Mouse (Mus musculus) heart, postnatal 36 days (tissue): Measurements from ENCODE around the gene Ccr2. TPM values are rescaled to one million over a fixed set of nuclear protein-coding genes. Genes with fewer than 3 reads are reported as not detected.
"Not testable (repeated sequence)": the region's sequence is repeated elsewhere in the genome, so short reads cannot be mapped to it uniquely, and the experiment has no call there.

ENCODE experiments used
- DNase-seq, 2 experiments: peaks; one replicate each; pipeline ENCODE4 v3.0.0; 2021 to 2022
- intact Hi-C: fragments of 180-260 bp; cut with DNase I; formaldehyde crosslinking; loops from one replicate; pipeline ENCODE4 v1.15.1; 2025
- total RNA-seq, 2 experiments: library from RNA; stranded (reverse); gene quantifications; 2 replicates each; pipeline ENCODE4 v1.2.3; 2021

Gene Ccr2
- total RNA-seq, result 1 to 10 TPM; 1.2 to 1.7 TPM

DNA sequence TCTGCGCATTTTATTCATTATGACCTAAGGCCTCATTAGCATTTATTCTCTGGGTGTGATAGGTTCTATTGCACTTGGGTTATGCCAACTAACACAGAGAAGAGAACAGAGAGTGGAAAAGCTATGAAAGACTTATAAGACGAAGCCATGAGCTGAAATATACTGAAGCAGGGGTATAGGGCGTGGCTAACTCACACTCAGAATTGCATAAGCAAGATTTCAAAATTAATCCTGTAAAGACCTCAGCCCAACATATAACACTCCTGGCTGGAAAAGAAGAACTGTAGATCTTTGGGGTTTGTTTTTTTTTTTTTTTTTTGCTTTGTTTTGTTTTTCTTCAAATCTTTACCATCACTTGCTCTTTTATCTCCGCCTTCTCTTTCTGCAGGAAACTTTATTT is at the start of gene Ccr2:
Gene Ccr2, plus strand, starts transcription at position 228 of the 400 bp plus-strand sequence.
- no peak for DNase-seq
- intact Hi-C loops, result no loop called here

DNA sequence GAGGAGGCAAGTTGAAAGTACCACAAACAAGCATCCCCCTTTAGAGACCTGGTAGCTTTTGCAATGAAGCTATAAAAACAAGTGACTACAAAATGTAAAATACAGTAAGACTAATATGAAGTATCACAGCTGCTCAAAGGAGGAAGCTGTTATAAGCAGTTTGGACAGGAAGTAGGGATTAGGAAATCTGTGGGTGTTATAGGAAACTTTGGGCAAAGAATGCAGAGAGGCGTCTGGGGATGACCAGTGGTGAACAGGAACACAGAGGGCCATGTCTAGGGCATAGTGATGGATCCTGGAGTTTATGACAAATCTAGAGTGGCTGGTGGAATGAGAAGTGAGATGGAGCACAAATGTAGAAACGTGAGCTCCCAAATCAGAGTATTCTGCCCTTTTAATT is 48.2 kb upstream of the Ccr2 start:
- intact Hi-C loops, result no loop called here
- DNase-seq, result no peak

DNA sequence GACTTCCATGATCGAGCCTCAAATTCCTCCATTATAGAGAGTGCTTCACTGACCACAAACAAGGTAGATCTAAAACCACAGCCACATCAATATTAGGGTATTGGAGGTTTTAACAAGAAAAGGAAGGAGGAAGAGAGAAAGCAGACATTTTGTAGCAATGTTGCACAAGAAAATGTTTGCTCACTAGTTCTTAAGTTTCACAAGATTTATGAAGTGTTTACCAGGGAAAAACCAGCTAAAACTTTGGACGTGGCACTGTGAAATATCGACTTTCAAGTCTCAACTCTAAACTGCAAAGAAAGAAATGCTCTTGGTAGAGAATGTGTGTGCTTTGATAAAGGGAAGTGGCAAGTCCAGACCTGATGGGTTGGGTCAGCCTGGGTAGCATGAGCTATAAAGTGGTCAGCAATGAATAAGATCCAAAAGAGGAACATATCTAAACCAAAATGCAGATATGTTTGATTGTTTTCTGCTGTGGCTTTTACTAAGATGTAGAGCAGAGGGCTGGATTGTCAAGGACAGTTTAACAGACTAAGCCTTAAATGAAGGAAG is 45.5 kb upstream of the Ccr2 start:
- DNase-seq, result no peak
- intact Hi-C loops, result no loop called here

DNA sequence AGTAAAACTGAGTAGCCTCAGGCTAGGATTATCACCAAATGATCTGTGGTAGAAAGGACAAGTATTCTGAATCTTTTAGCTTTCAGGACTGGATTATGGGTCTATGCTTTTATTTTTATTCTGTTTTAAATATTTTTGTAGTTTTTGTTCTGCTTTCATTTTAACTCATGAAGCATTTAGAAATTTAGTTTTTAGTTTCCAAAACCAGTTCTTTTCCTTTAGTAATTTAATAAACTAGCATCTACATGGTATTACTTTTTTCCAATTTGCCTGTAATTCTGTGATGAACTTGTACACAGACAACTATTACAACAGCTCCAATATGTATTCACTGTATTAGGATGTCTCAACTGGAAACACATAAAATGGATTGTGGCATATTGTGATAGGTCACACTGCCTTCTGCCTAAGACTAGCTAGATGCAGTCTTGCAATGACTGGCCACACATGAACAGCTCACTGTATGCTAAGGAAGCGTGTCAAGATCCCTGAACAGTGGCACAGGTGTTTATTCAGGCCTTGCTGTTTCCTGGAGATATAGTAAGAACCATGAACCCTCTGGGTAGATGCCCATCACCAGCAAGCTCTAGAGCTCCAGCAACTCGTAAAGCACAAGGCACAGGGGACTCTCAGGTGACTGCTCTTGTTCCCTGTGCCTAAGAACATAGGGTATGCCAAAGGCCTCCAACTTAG is 41.9 kb upstream of the Ccr2 start:
- intact Hi-C loops, result no loop called here
- no peak for DNase-seq

DNA sequence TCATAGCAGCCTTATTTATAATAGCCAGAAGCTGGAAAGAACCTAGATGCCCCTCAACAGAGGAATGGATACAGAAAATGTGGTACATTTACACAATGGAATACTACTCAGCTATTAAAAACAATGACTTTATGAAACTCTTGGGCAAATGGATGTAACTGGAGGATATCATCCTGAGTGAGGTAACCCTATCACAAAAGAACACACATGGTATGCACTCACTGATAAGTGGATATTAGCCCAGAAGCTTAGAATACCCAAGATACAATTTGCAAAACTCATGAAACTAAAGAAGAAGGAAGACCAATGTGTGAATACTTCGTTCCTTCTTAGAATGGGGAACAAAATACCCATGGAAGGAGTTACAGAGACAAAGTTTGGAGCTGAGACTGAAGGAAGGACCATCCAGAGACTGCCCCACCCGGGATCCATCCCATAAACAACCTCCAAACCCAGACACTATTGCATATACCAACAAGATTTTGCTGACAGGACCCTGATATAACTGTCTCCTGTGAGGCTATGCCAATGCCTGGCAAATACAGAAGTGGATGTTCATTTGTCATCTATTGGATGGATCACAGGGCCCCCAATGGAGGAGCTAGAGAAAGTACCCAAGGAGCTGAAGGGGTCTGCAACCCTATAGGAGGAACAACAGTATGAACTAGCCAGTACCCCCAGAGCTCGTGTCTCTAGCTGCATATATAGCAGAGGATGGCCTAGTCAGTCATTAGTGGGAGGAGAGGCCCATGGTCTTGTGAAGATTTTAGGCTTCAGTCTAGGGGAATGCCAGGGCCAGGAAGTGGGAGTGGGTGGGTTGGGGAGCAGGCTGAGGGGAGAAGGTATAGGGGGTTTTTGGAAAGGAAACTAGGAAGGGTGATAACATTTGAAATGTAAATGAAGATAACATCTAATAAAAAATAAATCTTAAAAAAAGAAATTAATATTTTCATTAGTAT is 40.0 kb upstream of the Ccr2 start:
- DNase-seq, intact Hi-C loops: not testable (repeated sequence)

DNA sequence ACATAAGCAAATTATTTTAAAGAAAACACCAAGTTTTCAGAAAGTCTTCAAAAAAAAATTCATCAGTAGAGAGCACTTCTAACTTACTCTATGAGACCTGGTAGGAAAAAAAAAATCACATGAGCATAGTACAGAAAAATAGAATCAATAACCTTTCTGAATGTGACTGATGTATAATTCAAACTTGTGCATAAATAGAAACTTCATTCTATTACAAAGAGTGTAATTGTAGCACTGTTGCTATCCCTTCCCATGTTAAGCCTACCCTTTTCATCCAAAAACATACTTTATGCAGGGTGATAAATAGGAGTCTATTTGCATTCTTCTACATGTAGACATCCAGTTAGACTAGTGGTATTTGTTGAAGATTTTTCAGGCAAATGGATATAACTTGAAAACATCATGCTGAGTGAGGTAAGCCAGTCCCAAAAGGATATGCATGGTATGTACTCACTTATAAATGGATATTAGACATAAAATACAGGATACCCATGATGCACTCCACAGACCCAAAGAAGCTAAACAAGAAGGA is 35.1 kb upstream of the Ccr2 start:
- intact Hi-C loops, result no loop called here
- no peak for DNase-seq

DNA sequence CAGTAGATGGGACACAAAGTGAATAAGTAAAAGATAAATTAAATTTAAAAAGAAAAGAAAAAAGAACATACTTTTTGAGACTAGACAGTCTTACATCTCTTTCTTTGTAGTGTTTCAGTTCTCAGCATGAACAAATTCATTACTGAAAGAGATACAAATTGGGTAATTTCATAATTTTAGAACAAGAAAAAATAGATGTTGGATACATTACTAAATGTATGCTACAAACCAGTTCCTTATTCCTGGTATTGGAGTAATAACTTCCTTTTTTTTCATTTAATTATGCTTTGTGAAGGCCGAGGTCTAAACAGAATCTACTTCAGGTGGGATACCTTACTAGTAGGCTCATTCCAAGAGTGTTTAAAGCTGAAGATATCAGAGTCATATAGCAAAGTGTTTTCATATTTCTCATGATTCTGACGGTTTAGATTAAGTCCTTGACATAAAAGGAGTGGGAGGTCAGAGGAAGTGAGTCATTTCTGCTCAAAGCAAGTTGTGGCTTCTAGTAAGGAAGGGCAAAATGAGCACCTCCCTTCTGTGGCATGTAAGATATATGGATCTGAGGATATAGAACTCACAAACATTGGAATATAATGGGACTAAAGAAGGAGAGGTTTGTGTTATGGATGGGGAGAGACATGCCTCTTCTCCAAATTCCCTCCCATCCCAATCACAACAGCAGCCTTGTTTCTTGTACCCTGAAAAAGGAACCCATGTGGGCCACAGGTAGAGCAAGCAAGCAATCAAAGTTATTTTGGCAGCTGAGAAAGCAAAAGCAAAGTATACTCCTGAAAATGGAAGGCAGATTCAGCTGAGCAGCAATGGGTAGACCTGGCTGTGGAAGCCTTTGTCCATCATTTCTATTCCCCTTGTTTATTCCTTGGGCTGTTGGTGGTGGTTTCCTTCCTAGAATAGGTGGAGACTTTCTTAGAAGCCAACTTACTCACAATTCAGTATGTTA is 33.4 kb upstream of the Ccr2 start:
- intact Hi-C loops, result no loop called here
- DNase-seq, result no peak

DNA sequence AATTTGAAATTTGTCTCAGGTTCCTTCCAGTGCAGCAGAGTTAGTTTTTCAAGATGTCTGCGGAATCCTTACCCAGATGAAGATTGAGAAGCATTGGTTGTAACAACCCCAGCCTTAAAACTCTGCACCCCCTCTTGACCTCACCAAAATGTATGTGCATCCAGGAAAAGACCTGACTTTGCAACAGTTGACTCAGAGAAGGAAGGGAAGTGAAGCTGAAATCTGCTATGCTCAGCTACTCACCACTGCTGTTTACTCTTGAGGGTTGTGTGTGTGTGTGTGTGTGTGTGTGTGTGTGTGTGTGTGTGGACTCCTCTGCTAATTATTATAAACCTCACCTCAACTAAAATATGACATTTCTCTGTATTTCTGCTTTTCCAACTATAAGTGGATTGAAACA is 30.2 kb upstream of the Ccr2 start:
- DNase-seq, result no peak
- intact Hi-C loops, result no loop called here

DNA sequence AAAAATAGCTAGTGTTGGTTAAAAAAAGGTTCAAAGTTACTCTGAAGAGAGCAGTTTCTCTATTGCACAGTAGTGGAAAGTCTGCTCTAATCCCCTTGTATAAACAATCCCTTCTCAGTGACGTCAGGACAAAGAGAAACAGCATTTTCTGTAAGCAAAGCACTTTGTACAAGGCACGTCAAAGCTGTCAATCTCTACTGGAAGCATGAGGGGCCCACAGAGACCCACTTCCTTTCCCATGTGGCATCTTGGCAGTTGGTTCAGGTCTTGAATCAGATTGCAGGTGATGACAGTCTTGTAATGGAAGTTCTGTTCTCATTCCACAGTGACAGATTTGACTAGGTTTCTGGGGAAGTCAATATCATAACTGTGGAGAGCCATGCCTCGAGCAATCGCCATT is 21.9 kb upstream of the Ccr2 start:
- intact Hi-C loops, result no loop called here
- no peak for DNase-seq

DNA sequence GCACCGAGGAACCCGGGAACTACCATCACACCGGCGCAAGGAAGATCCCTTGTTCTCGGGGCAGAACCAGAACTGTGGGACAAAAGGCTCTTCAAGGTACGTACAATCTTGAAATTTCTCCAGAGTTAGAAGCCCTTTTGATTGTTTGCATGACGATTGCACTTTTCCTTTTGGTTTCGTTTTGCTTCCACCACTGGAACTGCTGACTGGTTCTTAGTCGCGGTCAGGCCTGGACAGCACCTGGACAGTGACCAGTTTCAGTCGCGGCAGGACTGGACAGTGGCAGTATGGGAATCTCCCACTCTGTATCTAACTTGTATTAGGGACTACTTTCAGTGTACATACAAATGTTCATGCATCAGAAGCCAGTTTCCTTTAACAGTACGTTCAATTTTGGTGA is 21.3 kb upstream of the Ccr2 start:
- DNase-seq, intact Hi-C loops: not testable (repeated sequence)

DNA sequence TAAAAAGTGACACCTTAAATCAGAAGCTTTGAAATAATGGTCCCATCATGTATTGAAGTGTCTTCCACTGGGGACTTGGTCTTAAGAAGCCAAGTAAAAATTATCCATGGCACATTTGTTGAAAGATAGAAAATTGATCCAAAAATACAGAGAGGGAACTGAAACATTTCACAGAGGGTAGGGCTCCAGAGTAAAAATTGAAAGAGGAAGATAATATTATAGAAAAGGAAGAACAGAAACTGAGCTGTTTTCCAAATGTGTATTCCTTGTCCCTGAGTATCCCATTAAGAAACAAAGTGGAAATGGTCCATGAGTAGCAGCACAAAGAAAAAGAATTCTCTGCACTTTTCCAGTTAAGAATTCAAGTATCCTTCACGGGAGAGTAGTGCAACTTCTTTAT is 11.3 kb upstream of the Ccr2 start:
- intact Hi-C loops, result no loop called here
- DNase-seq, result no peak

DNA sequence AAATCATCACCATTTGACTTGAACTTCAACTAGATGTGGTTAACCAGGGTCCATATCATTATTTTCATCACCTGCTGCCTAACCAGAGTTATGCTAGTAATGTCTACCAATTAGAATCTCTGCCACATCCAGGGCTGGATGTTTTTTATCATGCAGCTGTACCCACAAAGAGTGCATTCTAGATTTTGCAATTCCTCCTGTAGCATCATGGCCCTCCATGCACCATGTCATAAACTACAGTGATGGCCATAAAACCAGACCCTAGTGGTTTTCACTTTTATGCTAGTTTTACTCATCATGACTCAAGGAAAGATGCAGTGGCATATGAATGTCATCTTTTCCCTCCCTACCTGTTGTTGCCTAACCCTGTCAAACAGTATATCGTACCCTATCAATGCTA is 2.6 kb upstream of the Ccr2 start:
- intact Hi-C loops, result no loop called here
- no peak for DNase-seq

DNA sequence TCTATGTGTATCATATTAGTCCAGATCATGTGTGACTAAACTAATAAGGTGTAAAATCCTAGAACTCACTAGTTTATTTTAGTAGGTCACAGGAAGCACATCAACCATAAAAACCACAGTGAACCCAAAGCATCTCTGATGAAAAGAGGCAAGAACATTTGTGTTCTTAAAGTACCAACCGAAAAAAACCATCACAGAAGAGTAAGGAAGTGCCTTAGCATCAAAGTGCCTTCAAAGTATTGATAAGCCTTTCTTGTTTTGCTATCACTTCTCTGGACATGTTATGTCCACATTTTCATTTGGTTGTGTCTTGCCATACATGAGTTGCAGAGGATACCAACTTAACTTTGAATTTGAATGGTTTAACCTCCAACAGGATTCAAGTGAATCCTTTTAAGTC is 1.4 kb upstream of the Ccr2 start:
- DNase-seq, result no peak
- intact Hi-C loops, result no loop called here

DNA sequence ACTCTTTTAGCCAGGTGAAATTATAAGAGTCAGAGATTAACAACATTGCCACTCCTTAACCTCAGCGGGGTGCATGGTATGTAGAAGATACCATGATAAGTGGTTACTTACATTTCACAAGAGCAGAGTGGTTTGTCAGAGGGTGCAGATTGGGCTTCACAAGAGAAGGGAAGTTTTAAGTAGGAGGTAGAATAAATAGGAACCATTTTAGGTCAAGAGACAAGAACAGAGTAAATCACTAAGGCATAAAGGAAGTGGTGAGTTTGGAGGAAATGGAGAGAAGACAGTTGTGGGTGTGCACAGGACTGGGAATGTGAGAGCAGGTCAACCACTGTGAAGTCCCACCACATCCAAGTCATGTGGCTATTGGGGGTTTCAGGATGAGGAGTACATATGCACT is 1.4 kb downstream of the Ccr2 start:
- intact Hi-C loops, result no loop called here
- DNase-seq, result no peak

DNA sequence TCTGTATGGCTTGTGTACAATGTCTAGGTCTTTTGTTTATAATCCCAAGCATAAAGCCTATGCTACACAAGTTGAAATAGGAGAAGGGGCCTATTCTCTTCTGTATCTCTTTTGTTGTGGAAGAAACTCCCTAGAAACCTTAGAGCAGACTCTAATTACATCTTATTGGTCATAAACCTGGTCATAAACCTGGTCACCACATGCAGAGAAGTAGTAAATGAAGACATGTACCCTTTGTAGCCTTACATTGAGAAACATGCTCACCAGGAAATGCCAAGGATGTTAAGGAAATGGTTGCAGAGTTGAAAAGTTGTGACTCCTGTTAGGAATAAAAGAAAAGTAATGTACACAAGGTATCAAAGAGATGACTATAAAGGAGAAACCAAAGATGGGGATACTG is 3.4 kb downstream of the Ccr2 start:
- intact Hi-C loops, result no loop called here
- DNase-seq, result no peak

DNA sequence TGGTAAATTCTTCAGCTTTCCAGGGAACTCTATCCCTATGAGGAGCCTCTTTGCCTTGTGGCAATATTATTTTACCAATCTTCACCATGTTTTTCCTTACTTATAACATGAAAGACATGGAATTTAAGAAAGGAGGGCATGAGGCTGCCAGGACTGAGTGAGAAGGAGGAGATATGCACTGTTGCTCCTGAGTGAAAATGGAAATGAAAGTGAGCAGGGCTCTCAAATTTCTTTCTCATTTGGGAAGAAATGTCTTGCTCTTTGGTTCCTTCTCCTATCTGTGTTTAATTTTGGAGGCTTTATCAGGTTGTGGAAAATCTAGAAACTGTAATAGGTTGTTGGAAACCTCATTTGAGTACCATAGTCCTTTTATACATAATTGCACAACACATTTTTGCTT is 5.5 kb downstream of the Ccr2 start:
- intact Hi-C loops, result no loop called here
- DNase-seq, result no peak

DNA sequence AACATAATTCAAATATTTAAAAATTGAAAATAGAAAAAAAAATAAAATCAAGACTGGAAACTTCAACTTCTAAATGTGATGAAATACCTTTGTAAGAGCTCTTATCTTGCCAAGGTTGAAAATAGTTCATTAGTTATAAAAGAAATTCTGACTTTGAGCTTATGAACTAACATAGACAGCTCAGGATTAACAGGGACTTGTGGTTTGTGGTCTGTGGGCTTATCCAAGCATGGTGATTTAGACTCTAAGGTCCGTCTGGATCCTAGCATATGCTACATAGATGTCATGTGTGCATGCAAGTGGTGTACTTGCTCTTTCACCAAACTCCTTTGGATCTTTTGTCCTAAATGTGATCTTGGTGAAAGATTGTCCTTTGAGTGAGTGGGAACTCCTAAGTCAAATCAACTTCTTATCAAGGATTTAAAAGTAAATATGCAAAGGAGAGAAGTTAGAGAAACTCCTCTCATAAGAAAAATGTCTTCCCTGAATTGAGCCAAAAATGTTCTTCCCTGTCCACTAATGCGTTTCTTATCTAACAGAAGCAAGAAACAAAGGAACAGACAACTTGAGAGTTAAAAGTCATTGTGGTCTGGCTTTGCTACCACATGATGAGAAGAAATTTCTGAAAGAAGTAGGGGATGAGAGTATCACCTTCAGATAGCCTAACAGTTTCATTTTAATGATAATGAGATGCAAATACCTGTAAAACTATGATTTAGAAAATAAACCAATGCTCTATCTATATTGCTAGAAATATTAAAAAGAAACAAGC is 6.8 kb downstream of the Ccr2 start:
- no peak for DNase-seq
- intact Hi-C loops, result no loop called here

DNA sequence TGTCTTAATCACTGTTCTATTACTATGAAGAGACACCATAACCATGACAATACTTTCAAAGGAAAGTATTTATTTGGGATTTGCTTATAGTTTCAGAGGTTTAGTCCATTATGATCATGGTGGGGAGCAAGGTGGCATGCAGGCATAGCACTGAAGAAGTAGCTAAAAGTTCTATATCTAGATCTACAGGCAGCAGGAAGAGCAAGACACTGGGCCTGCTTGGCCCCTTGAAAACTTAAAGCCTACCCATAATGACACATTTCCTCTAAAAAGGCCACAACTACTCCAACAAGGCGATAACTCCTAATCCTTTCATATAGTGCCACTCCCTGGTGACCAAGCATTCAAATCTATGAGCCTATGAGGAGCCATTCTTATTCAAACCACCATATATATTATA is 10.2 kb downstream of the Ccr2 start:
- DNase-seq, result no peak
- intact Hi-C loops, result no loop called here

DNA sequence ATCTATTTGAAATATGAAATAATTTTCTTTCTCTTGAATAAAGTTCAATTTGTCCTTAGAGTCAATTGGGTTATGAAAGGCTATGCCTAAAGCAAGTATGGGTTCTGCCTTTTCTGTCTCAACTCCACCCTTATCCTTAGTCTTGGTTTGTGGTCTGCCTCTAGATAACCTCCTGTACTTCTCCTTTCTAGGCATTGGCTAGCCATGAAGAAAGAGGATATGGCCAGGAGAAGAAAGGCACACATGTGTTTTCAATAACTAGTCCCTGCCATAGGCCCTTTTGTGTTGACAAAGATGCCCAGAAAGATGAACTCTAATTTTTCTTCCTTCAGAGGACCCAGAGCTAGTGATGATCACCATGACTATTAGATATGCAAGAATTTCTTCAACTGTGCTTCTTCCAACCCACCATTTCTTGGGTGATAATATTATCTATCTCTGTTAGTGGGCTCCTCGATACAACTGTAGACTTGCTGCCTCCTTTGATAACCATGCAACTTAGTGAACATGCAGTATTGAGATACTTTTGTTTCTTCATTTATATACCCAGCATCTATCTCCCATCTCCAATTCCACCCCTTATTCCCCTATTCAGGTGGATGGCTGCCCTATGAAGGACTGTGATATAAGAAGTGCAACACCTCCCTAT is 11.0 kb downstream of the Ccr2 start:
- intact Hi-C loops, result no loop called here
- no peak for DNase-seq
